Comparison of ENCODE assay signal across 19 mouse cellular contexts in the genomic region with DNA sequence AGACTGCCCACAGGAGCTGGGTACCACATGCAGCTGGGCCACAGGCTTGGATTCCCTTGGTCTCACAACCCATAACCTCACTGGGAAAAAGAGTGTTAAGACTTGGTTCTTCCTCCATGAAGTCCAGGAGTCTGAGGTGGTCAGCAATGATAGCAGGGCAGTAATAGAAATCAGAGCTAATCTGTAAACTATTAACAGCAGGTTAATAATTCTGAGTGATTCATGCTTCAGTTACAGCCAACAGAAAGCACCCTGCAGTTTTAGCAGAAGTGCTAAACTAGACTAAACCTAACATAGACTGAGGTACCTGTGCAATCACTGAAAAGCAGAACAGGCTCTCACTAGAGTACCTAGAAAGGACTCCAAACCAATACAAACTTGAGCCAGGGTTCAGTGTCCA. TPM values are rescaled to one million over a fixed set of nuclear protein-coding genes. Genes with fewer than 3 reads are reported as not detected.
DNase-seq lines count a peak whose midpoint lies in the region; ATAC-seq and TF ChIP-seq lines count a peak whose summit lies in the region.
"Had no signal": no experiment of that assay in that cellular context is flagged by ENCODE, and none has a peak within 500 bp of the region (broad histone marks: within the 10 kb centered on the region; RNA-seq: fewer than 3 reads in every experiment).

No protein-coding gene starts in this region.

- H3K9ac ChIP-seq in kidney, postnatal 0 days (ENCODE audit: low read depth, low read length), result no peak overlapping the region
- H3K9ac ChIP-seq: embryonic facial prominence, embryonic 12.5 days; forebrain, embryonic 13.5 days; forebrain, postnatal 0 days; hindbrain, embryonic 12.5 days had no signal

- no peaks in the 10 kb centered on the region for H3K9me3 ChIP-seq in kidney, postnatal 0 days (replicated peaks; ENCODE audit: low read length)
- H3K9me3 ChIP-seq: embryonic facial prominence, embryonic 12.5 days; forebrain, embryonic 13.5 days; hindbrain, embryonic 12.5 days had no signal

- H3K4me1 ChIP-seq in kidney, postnatal 0 days (replicated peaks; ENCODE audit: insufficient read depth, low read length), result no peaks in the 10 kb centered on the region; the same call in none of the 2 replicates
- H3K4me1 ChIP-seq: embryonic facial prominence, embryonic 12.5 days; forebrain, embryonic 13.5 days; hindbrain, embryonic 12.5 days had no signal

- no peak overlapping the region for H3K4me3 ChIP-seq in kidney, postnatal 0 days (replicated peaks; ENCODE audit: low read depth, low read length)
- H3K4me3 ChIP-seq: embryonic facial prominence, embryonic 12.5 days; forebrain, embryonic 13.5 days; hindbrain, embryonic 12.5 days had no signal

- H3K36me3 ChIP-seq in kidney, postnatal 0 days (ENCODE audit: insufficient read depth, low read length), result no peaks in the 10 kb centered on the region
- H3K36me3 ChIP-seq: embryonic facial prominence, embryonic 12.5 days; hindbrain, embryonic 12.5 days had no signal

- ATAC-seq in Patski, result peak; percentile 85
- ATAC-seq in kidney, postnatal 0 days (replicated peaks; ENCODE audit: low FRiP score, low read depth), result 0 out of 2 replicates have a peak, but pooled peaks have one; percentile 29
- no peak for ATAC-seq in erythroblast, adult 5-6 weeks (replicated peaks; ENCODE audit: low FRiP score, poor library complexity, severe bottlenecking)
- ATAC-seq: forebrain, embryonic 13.5 days; forebrain, postnatal 0 days had no signal

- H3K27me3 ChIP-seq in Patski, result no peaks in the 10 kb centered on the region
- H3K27me3 ChIP-seq in kidney, postnatal 0 days (ENCODE audit: insufficient read depth, low read length), result no peaks in the 10 kb centered on the region
- H3K27me3 ChIP-seq: embryonic facial prominence, embryonic 12.5 days; forebrain, embryonic 13.5 days; hindbrain, embryonic 12.5 days had no signal

- POLR2A ChIA-PET in Patski (lab: Charles Lee), result interaction anchor here (0.7 kb wide), 1 partner anchor 36 kb away, joined by 3 read pairs; no protein-coding TSS in a partner anchor

- H3K27ac ChIP-seq in kidney, postnatal 0 days, result peak overlapping the region; percentile 50; the same call in 1 of the 2 replicates
- H3K27ac ChIP-seq: embryonic facial prominence, embryonic 12.5 days; forebrain, embryonic 13.5 days; hindbrain, embryonic 12.5 days had no signal

- CTCF ChIA-PET in Patski (lab: Charles Lee), result interaction anchor here (1.2 to 2.1 kb wide), 3 partner anchors 11 to 37 kb away, joined by 3 to 8 read pairs (median 4); no protein-coding TSS in a partner anchor

- no peak overlapping the region for H3K4me2 ChIP-seq in kidney, postnatal 0 days (ENCODE audit: low read length)
- H3K4me2 ChIP-seq: embryonic facial prominence, embryonic 12.5 days; forebrain, embryonic 13.5 days; hindbrain, embryonic 12.5 days had no signal

- TF ChIP-seq CTCF in Patski (IDR thresholded peaks at IDR 0.05), result no peak
- no peak for TF ChIP-seq CTCF in kidney, postnatal 0 days (IDR thresholded peaks at IDR 0.05; ENCODE audit: low read depth)

- peak; percentile 45 for DNase-seq in kidney, adult 18-20 months
- DNase-seq in kidney, postnatal 4 days, result no peak
- peak; percentile 57 for DNase-seq in Patski (ENCODE audit: low read depth, low spot score)
- peak; percentile 83 for DNase-seq in kidney, adult 9 months
- peak; percentile 31 for DNase-seq in kidney, postnatal 0 days (ENCODE audit: low spot score)
- DNase-seq in adrenal gland, postnatal 14 days, result no peak
- no peak for DNase-seq in layer of hippocampus, postnatal 25 days (ENCODE audit: extremely low spot score in 1 of 2, low spot score in 1 of 2)
- DNase-seq: adrenal gland, adult 8-10 months; cerebellum, adult 11 months; cerebellum, adult 8-10 months; cerebellum, postnatal 25 days; forebrain, postnatal 0 days; gastrocnemius, postnatal 25 days; heart, postnatal 10 days; heart, postnatal 4 days had no signal

- in situ Hi-C loops in Patski (cut with MboI; ENCODE audit: low pct_unique_long_range_greater_than_20kb), result no loop called here

RNA-seq across cellular contexts. Expression of a gene that starts 37.5 kb away (rescaled TPM):
- polyA plus RNA-seq in Patski (2021), result 138 TPM
- polyA plus RNA-seq in kidney, postnatal 0 days (2015; fragmentation: Nextera tagmentation; extraction: Ambion mirVana), result 66.5 and 70.7 TPM in 2 replicates
- total RNA-seq in erythroblast, adult 5-6 weeks (2015; ENCODE audit: low replicate concordance), result 401 and 415 TPM in 2 replicates
- 648 and 695 TPM in 2 replicates for total RNA-seq in erythroblast, adult 5-6 weeks (2017; ENCODE audit: low replicate concordance)
- total RNA-seq in adrenal gland, postnatal 14 days (2021), result 15.1 and 25.8 TPM in 2 replicates
- 10 to 100 TPM in 1 of 2 experiments, 1 to 10 TPM in 1; 8.2 to 10.5 TPM for total RNA-seq in layer of hippocampus, postnatal 25 days (2021)

Comparison
In these comparisons a context has a peak if more than half of its experiments do, and no peak if none do; other contexts are left out.
1. DNase-seq: peak in kidney, adult 18-20 months (single experiment), Patski (single experiment), kidney, adult 9 months (single experiment) and kidney, postnatal 0 days (single experiment); none in kidney, postnatal 4 days (0 of 2), adrenal gland, postnatal 14 days (single experiment) and layer of hippocampus, postnatal 25 days (0 of 2).
2. RNA of a gene that starts 37.5 kb away (total RNA-seq): 401 to 695 TPM in erythroblast, adult 5-6 weeks; 15.1 to 25.8 TPM in adrenal gland, postnatal 14 days and 8.2 to 10.5 TPM in layer of hippocampus, postnatal 25 days; every median in the first group is over 10 times any median in the second.